Mouse (Mus musculus): ENCODE results near the gene Anks1b. TPM values are rescaled to one million over a fixed set of nuclear protein-coding genes. Genes with fewer than 3 reads are reported as not detected.
"Not testable (repeated sequence)": the region's sequence is repeated elsewhere in the genome, so short reads cannot be mapped to it uniquely, and the experiment has no call there.

The Anks1b gene
- polyA plus RNA-seq, 1 experiment from 2014 or later: 0.46 TPM

DNA sequence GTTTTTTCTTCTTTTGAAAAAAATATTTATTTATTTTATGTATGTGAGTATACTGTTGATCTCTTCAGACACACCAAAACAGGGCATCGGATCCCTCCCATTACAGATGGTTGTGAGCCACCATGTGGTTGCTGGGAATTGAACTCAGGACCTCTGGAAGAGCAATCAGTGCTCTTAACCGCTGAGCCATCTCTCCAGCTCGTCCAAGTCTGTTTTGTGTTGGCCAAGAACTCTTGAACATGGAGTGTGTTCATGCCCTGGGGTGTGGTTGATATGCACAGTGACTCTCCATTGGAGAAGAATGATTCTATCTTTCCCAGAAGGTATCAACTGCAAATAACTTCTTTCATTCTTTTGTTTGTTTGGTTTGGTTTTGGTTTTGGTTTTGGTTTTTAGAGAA is 757.5 kb downstream of the Anks1b start:
- DNase-seq (ENCODE audit: low spot score): not testable (repeated sequence)

DNA sequence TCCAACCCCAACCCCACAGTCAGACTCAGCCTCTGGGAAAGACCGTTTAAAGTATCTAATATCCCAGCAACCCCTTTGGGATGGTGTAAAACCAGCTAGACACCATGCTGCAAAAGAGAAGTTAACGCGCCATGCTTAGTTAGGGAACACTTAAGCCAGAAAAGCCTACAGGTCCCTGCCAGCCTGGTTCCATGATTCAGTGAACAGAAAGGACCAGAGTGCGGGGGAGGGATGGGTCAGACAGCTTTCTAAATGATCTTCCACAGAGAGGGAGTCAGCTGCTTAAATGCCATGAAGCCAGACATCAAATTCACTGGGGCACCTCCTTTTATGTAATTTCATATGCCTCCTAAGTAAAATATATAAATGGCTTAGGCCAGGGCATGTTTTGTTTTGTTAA is 764.0 kb downstream of the Anks1b start:
- no peaks in the 10 kb centered on the region for H3K4me1 ChIP-seq
- no peak overlapping the region for H3K4me3 ChIP-seq
- DNase-seq (ENCODE audit: low spot score): no peak
- 87% methylated on average over 4 of the region's 4 CpGs for WGBS
- no peaks in the 10 kb centered on the region for H3K36me3 ChIP-seq
- no peaks in the 10 kb centered on the region for H3K27me3 ChIP-seq (ENCODE audit: low read depth, poor library complexity, severe bottlenecking)
- H3K27ac ChIP-seq: no peak overlapping the region
- no peaks in the 10 kb centered on the region for H3K9me3 ChIP-seq (replicated peaks)

More for the DNA sequence above, 757.5 kb downstream of the Anks1b start:
- not testable (repeated sequence) for H3K36me3 ChIP-seq; H3K27ac ChIP-seq; H3K9me3 ChIP-seq (replicated peaks); H3K4me1 ChIP-seq; H3K27me3 ChIP-seq (ENCODE audit: low read depth, poor library complexity, severe bottlenecking); H3K4me3 ChIP-seq
- 83% methylated on average over 3 of the region's 3 CpGs for WGBS

GRCm38 (mm10) chr10:90649681-90650080 is 776.4 kb downstream of the Anks1b start:
- no peak overlapping the region for H3K27ac ChIP-seq
- DNase-seq (ENCODE audit: low spot score): no peak
- 79% methylated on average over 2 of the region's 2 CpGs for WGBS
- no peak overlapping the region for H3K4me3 ChIP-seq
- no peaks in the 10 kb centered on the region for H3K36me3 ChIP-seq
- no peaks in the 10 kb centered on the region for H3K9me3 ChIP-seq (replicated peaks)
- no peaks in the 10 kb centered on the region for H3K4me1 ChIP-seq
- H3K27me3 ChIP-seq (ENCODE audit: low read depth, poor library complexity, severe bottlenecking): no peaks in the 10 kb centered on the region

DNA sequence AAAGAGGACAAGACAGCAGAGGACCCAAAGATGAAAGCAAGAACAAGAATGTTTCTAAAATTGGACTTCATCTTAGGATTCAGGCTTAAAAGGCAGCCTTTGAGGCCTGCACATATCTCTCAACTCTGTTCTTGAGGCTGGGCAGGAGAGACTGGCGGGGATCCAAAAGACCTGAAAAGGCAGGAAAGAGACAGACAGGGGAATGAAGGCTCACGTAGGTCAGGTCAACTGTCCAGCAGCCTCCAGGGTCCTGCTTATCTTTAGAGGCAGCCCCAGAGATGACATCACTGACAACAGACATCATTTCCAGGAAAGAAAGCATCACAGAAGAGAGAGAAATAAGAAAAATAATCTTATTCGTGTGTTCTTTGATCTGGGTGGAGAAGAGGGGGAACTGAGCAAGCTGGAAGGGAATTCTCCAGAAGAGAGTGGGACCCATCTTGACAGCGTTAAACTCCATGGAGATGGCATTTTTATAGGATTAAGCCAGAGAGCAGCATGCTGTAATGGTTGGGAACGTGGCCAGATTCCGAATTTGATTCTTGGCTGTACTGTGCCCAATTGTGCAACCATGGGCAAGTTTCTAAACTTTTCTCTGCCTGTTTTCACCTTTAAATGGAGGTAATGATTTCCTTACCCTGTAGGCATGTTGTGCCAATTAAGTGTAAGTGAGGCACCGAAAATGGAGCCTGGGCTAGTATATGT is 784.3 kb downstream of the Anks1b start:
- no peak overlapping the region for H3K4me3 ChIP-seq
- no peaks in the 10 kb centered on the region for H3K9me3 ChIP-seq (replicated peaks)
- DNase-seq (ENCODE audit: low spot score): no peak
- 86% methylated on average over 7 of the region's 7 CpGs for WGBS
- H3K27ac ChIP-seq: no peak overlapping the region
- H3K4me1 ChIP-seq: no peaks in the 10 kb centered on the region
- no peaks in the 10 kb centered on the region for H3K36me3 ChIP-seq
- no peaks in the 10 kb centered on the region for H3K27me3 ChIP-seq (ENCODE audit: low read depth, poor library complexity, severe bottlenecking)

GRCm38 (mm10) chr10:90666746-90667145 is 793.4 kb downstream of the Anks1b start:
- Histone ChIP-seq H3K27me3 (ENCODE audit: low read depth, poor library complexity, severe bottlenecking) (no peaks in the 10 kb centered on the region), H3K27ac (no peak overlapping the region), H3K9me3 (replicated peaks) (no peaks in the 10 kb centered on the region), H3K4me3 (no peak overlapping the region), H3K36me3 (no peaks in the 10 kb centered on the region), H3K4me1 (no peaks in the 10 kb centered on the region)
- 84% methylated on average over 2 of the region's 2 CpGs for WGBS
- no peak for DNase-seq (ENCODE audit: low spot score)

GRCm38 (mm10) chr10:90670291-90670690 is 797.0 kb downstream of the Anks1b start:
- Histone ChIP-seq H3K9me3 (replicated peaks) (no peaks in the 10 kb centered on the region), H3K36me3 (no peaks in the 10 kb centered on the region), H3K4me1 (no peaks in the 10 kb centered on the region), H3K4me3 (no peak overlapping the region), H3K27ac (no peak overlapping the region), H3K27me3 (ENCODE audit: low read depth, poor library complexity, severe bottlenecking) (no peaks in the 10 kb centered on the region)
- no peak for DNase-seq (ENCODE audit: low spot score)
- 90% methylated on average over 3 of the region's 3 CpGs for WGBS

GRCm38 (mm10) chr10:90672135-90672534 is 798.8 kb downstream of the Anks1b start:
- Histone ChIP-seq H3K27ac (no peak overlapping the region), H3K4me3 (no peak overlapping the region), H3K27me3 (ENCODE audit: low read depth, poor library complexity, severe bottlenecking) (no peaks in the 10 kb centered on the region), H3K36me3 (no peaks in the 10 kb centered on the region), H3K9me3 (replicated peaks) (no peaks in the 10 kb centered on the region), H3K4me1 (no peaks in the 10 kb centered on the region)
- no peak for DNase-seq (ENCODE audit: low spot score)
- WGBS: 88% methylated on average over 3 of the region's 3 CpGs

- Histone ChIP-seq H3K27ac (no peak overlapping the region), H3K36me3 (no peaks in the 10 kb centered on the region), H3K9me3 (replicated peaks) (no peaks in the 10 kb centered on the region), H3K4me3 (no peak overlapping the region), H3K27me3 (ENCODE audit: low read depth, poor library complexity, severe bottlenecking) (no peaks in the 10 kb centered on the region), H3K4me1 (no peaks in the 10 kb centered on the region)
- DNase-seq (ENCODE audit: low spot score): no peak
- WGBS: 81% methylated on average over 10 of the region's 10 CpGs
Observed at GRCm38 (mm10) chr10:90674362-90674761, 801.1 kb downstream of the Anks1b start.

DNA sequence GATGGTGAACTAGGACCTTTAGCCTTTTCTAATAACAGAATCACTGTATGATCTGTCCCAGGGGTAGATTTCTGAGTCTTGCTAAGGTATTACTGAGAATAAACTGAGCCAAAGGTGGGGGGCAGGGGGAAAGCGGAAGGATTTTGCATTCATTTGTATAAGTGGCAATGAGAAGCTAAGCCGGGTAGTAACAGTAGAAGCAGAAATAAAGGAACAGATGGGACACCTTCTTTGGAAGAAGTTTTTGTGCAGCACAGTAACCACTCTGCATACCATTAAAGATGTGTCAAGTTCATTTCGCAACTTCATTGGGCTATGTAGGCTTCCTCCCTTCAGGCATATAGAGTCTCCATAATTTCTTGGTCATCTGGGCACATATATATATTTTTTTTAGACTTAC is 804.1 kb downstream of the Anks1b start:
- WGBS: 91% methylated on average over 3 of the region's 3 CpGs
- Histone ChIP-seq H3K27me3 (ENCODE audit: low read depth, poor library complexity, severe bottlenecking) (no peaks in the 10 kb centered on the region), H3K4me3 (no peak overlapping the region), H3K36me3 (no peaks in the 10 kb centered on the region), H3K9me3 (replicated peaks) (no peaks in the 10 kb centered on the region), H3K27ac (no peak overlapping the region), H3K4me1 (peaks cover 2% of the 10 kb centered on the region; the same call in 1 of the 2 replicates)
- DNase-seq (ENCODE audit: low spot score): no peak

- Histone ChIP-seq H3K27ac (no peak overlapping the region), H3K36me3 (no peaks in the 10 kb centered on the region), H3K4me3 (no peak overlapping the region), H3K9me3 (replicated peaks) (no peaks in the 10 kb centered on the region), H3K27me3 (ENCODE audit: low read depth, poor library complexity, severe bottlenecking) (no peaks in the 10 kb centered on the region), H3K4me1 (peaks cover 23% of the 10 kb centered on the region)
- no peak for DNase-seq (ENCODE audit: low spot score)
- WGBS: 91% methylated on average over 10 of the region's 10 CpGs
Observed at GRCm38 (mm10) chr10:90679713-90680470, 806.6 kb downstream of the Anks1b start.

- H3K27me3 ChIP-seq (ENCODE audit: low read depth, poor library complexity, severe bottlenecking): no peaks in the 10 kb centered on the region
- no peak overlapping the region for H3K4me3 ChIP-seq
- peaks cover 28% of the 10 kb centered on the region for H3K4me1 ChIP-seq
- DNase-seq (ENCODE audit: low spot score): peak; percentile 39
- 6% methylated on average over 3 of the region's 3 CpGs for WGBS
- no peaks in the 10 kb centered on the region for H3K36me3 ChIP-seq
- H3K9me3 ChIP-seq (replicated peaks): no peaks in the 10 kb centered on the region
- H3K27ac ChIP-seq: no peak overlapping the region
Observed at GRCm38 (mm10) chr10:90683813-90684212, 810.5 kb downstream of the Anks1b start.

DNA sequence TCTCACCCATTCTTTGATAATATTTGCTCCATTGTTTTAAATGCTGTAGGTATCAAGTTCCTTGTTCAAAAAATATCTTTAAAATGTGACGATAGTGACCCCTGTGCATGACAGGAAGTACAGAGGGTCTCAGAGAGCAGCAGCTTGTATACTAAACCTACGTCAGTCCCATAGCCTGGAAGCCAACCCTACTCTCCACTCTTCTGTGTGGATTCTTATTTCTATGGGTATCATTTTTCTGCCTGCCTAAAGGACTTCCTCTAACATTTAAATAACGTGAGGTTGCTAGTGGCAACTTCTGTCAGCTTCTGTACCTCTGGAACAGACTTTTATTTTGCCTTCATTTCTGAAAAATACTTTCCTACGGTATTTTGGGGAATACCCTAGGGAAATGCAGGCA is 812.1 kb downstream of the Anks1b start:
- Histone ChIP-seq H3K36me3 (no peaks in the 10 kb centered on the region), H3K4me3 (no peak overlapping the region), H3K9me3 (replicated peaks) (no peaks in the 10 kb centered on the region), H3K4me1 (peaks cover 28% of the 10 kb centered on the region), H3K27ac (no peak overlapping the region), H3K27me3 (ENCODE audit: low read depth, poor library complexity, severe bottlenecking) (no peaks in the 10 kb centered on the region)
- 75% methylated on average over 4 of the region's 4 CpGs for WGBS
- no peak for DNase-seq (ENCODE audit: low spot score)

GRCm38 (mm10) chr10:90688153-90688552 is 814.8 kb downstream of the Anks1b start:
- 94% methylated on average over 5 of the region's 5 CpGs for WGBS
- Histone ChIP-seq H3K4me1 (peaks cover 22% of the 10 kb centered on the region), H3K27me3 (ENCODE audit: low read depth, poor library complexity, severe bottlenecking) (no peaks in the 10 kb centered on the region), H3K27ac (no peak overlapping the region), H3K36me3 (no peaks in the 10 kb centered on the region), H3K4me3 (no peak overlapping the region), H3K9me3 (replicated peaks) (no peaks in the 10 kb centered on the region)
- no peak for DNase-seq (ENCODE audit: low spot score)

Data from limb, embryonic 10.5 days (tissue).